Mouse (Mus musculus): ENCODE results near the gene Dennd2a. TPM values are rescaled to one million over a fixed set of nuclear protein-coding genes. Genes with fewer than 3 reads are reported as not detected.
A peak's percentile ranks its signal among the peaks of the same experiment; 100 is the strongest.

The Dennd2a gene
- polyA plus RNA-seq, 1 experiment from 2014 or later, result 13.3 TPM

DNA sequence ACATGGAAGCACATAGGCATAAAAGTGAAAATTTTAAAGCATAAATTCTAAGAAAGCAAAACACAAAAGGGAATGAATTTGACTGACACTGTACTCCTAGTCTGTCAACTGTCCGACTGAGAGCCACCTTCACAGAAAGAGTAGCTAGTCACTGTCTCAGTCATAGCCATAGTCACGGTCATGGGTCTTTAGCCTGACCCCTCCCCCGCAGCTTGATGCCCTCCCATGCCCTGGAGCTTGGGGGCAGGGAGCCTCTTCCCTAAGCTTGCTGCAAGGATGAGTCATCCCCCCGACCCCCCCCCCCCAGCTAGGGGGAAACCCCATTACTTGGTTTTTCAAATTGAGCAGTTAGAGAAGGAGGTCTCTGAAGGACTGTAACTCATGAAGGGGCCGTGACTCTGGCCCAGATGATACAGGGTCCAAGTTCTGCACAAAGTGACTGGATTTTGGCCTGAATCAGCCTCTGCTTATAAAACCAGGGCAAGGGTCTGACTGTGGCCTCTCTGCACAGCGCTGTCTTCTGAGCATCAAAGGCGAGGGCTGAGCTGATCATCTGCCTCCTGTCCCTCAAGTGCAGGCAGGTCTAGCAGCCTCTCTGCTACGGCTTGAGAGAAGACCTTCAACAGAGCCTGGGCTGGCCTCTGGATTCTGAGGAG lies 5.6 kb downstream of the Dennd2a start:
- no peak overlapping the region for H3K9ac ChIP-seq (ENCODE audit: low read depth, low read length)
- peak; percentile 71 for ATAC-seq (replicated peaks; ENCODE audit: low FRiP score, low read depth)
- no peak overlapping the region for H3K4me3 ChIP-seq (replicated peaks; ENCODE audit: low read depth, low read length)
- TF ChIP-seq CTCF (IDR thresholded peaks at IDR 0.05; ENCODE audit: low read depth), result no peak
- H3K4me2 ChIP-seq (ENCODE audit: low read length), result no peak overlapping the region
- peaks cover 22% of the 10 kb centered on the region for H3K4me1 ChIP-seq (replicated peaks; ENCODE audit: insufficient read depth, low read length)
- no peaks in the 10 kb centered on the region for H3K27me3 ChIP-seq (ENCODE audit: insufficient read depth, low read length)
- WGBS, result 36% methylated on average over 8 of the region's 8 CpGs
- 0 out of 2 replicates have a peak, but pooled peaks cover 4% of the 10 kb centered on the region for H3K36me3 ChIP-seq (ENCODE audit: insufficient read depth, low read length)
- DNase-seq (ENCODE audit: low spot score), result no peak
- H3K27ac ChIP-seq, result no peak overlapping the region
- H3K9me3 ChIP-seq (replicated peaks; ENCODE audit: low read length), result no peaks in the 10 kb centered on the region

DNA sequence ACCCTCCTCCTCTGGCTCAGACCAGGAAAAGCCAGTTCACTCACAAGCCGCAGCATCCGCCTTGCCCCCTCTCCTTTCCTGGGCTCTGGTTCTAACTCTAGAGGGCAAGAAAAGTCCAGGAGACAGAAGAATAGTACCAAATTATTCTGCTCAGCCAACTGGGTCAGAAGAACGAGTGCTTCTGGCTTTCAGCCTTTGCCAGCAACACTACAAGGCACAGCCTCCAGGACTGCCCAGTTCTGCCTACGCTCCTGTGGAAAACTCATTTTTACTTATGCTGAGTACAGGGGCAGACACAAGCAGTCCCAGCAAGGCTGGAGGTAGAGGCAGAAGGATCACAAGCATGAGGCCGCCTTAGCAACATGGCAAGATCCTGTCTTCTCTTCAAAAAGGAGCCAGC lies 9.6 kb downstream of the Dennd2a start:
- DNase-seq (ENCODE audit: low spot score), result no peak
- ATAC-seq (replicated peaks; ENCODE audit: low FRiP score, low read depth), result no peak
- Histone ChIP-seq H3K4me3 (replicated peaks; ENCODE audit: low read depth, low read length) (no peak overlapping the region), H3K9ac (ENCODE audit: low read depth, low read length) (no peak overlapping the region), H3K4me2 (ENCODE audit: low read length) (no peak overlapping the region), H3K36me3 (ENCODE audit: insufficient read depth, low read length) (0 out of 2 replicates have a peak, but pooled peaks cover 4% of the 10 kb centered on the region), H3K27ac (no peak overlapping the region), H3K9me3 (replicated peaks; ENCODE audit: low read length) (no peaks in the 10 kb centered on the region), H3K27me3 (ENCODE audit: insufficient read depth, low read length) (no peaks in the 10 kb centered on the region), H3K4me1 (replicated peaks; ENCODE audit: insufficient read depth, low read length) (peaks cover 29% of the 10 kb centered on the region)
- no peak for TF ChIP-seq CTCF (IDR thresholded peaks at IDR 0.05; ENCODE audit: low read depth)
- WGBS, result 68% methylated on average over 5 of the region's 5 CpGs

DNA sequence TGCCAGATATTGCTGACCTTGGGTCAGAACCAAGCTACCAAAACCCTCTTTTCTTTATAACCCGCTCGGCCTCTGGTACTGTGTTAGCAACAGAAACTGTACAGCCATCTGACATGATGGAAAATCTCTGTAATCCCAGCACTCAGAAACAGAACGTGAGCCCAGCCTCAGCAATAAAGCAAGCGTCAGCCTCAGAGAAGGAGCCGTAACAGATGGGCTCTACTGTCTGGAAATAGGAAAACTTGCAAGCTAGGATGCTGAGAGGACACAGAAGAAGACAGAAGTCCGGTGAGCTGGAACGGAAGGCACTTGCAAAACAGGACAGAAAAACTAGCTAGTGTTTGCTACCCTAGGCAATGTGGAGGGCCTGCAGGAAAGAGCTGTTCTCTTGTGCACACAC lies 12.2 kb downstream of the Dennd2a start:
- Histone ChIP-seq H3K36me3 (ENCODE audit: insufficient read depth, low read length) (0 out of 2 replicates have a peak, but pooled peaks cover 4% of the 10 kb centered on the region), H3K9me3 (replicated peaks; ENCODE audit: low read length) (no peaks in the 10 kb centered on the region), H3K4me3 (replicated peaks; ENCODE audit: low read depth, low read length) (no peak overlapping the region), H3K27me3 (ENCODE audit: insufficient read depth, low read length) (no peaks in the 10 kb centered on the region), H3K4me1 (replicated peaks; ENCODE audit: insufficient read depth, low read length) (peaks cover 34% of the 10 kb centered on the region), H3K4me2 (ENCODE audit: low read length) (no peak overlapping the region), H3K9ac (ENCODE audit: low read depth, low read length) (no peak overlapping the region), H3K27ac (no peak overlapping the region)
- DNase-seq (ENCODE audit: low spot score) (no peak), ATAC-seq (replicated peaks; ENCODE audit: low FRiP score, low read depth) (no peak)
- no peak for TF ChIP-seq CTCF (IDR thresholded peaks at IDR 0.05; ENCODE audit: low read depth)
- WGBS, result 81% methylated on average over 7 of the region's 7 CpGs

DNA sequence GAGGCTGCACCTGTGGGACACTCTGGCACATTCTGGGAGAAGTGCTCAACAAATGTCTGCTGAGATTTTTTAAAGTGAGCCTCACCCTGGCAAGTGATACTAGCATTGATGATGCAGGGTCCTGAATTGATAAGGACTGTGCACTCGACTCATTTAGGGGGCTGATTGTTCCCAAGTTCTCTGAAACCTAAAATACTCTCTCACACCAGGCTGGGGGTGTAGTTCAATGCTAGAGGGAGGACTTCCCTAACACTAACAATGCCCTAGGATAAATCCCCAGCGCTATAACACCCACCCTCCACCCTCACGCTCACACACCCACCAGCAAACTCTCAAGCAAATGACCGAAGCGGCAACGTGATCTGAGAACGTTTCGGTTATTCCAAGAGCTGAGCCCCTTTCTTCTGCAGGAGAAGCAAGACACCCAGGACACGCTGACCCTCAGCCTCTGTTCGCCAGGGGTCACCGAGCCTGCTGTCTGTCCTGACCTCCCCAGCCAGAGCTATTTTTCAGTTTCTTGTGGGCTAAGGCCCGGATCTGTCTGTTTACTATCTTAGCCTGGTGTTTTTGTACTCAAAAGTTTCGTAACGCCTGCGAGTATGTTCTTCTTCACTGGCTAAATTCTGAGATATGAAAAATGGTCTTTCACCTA lies 13.8 kb downstream of the Dennd2a start:
- Histone ChIP-seq H3K4me3 (replicated peaks; ENCODE audit: low read depth, low read length) (no peak overlapping the region), H3K9me3 (replicated peaks; ENCODE audit: low read length) (no peaks in the 10 kb centered on the region), H3K36me3 (ENCODE audit: insufficient read depth, low read length) (0 out of 2 replicates have a peak, but pooled peaks cover 1% of the 10 kb centered on the region), H3K4me1 (replicated peaks; ENCODE audit: insufficient read depth, low read length) (peaks cover 46% of the 10 kb centered on the region), H3K4me2 (ENCODE audit: low read length) (no peak overlapping the region), H3K27me3 (ENCODE audit: insufficient read depth, low read length) (no peaks in the 10 kb centered on the region), H3K9ac (ENCODE audit: low read depth, low read length) (no peak overlapping the region), H3K27ac (peak overlapping the region; percentile 88)
- 35% methylated on average over 15 of the region's 15 CpGs for WGBS
- no peak for TF ChIP-seq CTCF (IDR thresholded peaks at IDR 0.05; ENCODE audit: low read depth)
- ATAC-seq (replicated peaks; ENCODE audit: low FRiP score, low read depth), result no peak
- DNase-seq (ENCODE audit: low spot score), result no peak

DNA sequence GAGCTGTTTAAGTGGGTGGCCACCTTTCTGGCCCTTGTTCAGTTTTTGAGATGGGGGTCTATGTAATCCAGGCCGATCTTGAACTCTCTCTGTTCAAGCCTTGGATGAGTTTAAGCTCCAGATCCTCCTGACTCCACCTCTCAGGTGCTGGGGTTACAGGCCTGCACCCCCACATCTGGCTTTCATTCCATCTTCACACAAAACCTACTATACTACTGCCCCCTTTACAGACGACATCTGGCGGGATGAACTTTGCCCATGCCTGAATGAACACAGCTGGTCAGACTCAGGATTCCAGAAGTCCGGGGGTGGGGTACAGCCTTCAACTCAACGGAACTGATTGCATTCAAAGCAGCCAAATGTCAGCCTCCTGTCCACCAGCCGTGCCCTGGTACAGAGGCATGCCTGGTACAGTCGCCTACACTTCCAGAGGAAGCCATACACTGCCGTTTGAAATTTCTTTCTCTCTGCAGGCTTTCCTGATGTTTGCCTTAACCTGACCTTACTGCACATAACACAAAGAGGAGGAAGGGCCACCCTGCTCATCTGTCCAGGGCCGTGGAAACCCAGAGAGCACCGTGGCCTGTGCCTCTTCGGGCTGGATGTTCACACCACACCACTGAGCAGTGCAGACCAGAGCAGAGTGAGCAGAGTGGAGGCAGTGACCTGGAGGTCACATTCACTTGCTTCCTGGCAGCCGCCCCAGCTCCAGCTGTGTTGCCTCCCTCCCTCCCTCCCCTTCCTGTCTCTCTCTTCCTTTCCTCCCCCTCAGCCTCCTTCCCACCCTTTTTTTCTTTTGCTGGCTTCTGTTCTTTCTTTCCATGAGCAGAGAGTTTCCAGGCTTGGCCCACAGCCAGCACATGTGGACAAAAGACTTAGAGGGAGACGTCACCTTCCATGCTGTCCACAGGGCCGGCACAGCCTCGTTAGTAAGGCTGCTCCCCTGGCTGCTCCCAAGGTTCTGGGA lies 14.8 kb downstream of the Dennd2a start:
- DNase-seq (ENCODE audit: low spot score), result peak; percentile 94
- Histone ChIP-seq H3K4me1 (replicated peaks; ENCODE audit: insufficient read depth, low read length) (peaks cover 46% of the 10 kb centered on the region), H3K9ac (ENCODE audit: low read depth, low read length) (peak overlapping the region; percentile 24; the same call in 1 of the 2 replicates), H3K36me3 (ENCODE audit: insufficient read depth, low read length) (no peaks in the 10 kb centered on the region), H3K9me3 (replicated peaks; ENCODE audit: low read length) (no peaks in the 10 kb centered on the region), H3K27ac (peak overlapping the region; percentile 88), H3K27me3 (ENCODE audit: insufficient read depth, low read length) (no peaks in the 10 kb centered on the region), H3K4me3 (replicated peaks; ENCODE audit: low read depth, low read length) (no peak overlapping the region), H3K4me2 (ENCODE audit: low read length) (peak overlapping the region; percentile 35)
- peak; percentile 88 for ATAC-seq (replicated peaks; ENCODE audit: low FRiP score, low read depth)
- no peak for TF ChIP-seq CTCF (IDR thresholded peaks at IDR 0.05; ENCODE audit: low read depth)
- WGBS, result 9% methylated on average over 15 of the region's 15 CpGs

DNA sequence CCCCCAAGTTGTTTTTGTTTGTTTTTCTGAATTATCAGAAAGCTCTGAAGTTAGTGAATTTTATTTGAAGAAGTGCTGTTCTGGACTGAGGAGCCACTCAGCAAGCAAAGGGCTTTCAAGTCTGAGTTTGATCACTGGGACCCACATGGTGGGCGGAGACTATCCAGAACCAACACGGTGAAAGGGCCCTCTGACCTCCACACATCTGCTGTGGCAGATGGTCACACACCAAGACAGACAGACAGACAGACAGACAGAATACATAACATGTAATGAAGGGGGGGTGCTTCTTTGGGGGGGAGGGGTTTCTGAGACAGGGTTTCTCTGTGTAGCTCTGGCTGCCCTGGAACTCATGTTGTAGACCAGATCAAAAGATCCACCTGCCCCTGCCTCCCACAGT lies 17.1 kb downstream of the Dennd2a start:
- peak overlapping the region; percentile 33; the same call in 1 of the 2 replicates for H3K4me2 ChIP-seq (ENCODE audit: low read length)
- no peak for TF ChIP-seq CTCF (IDR thresholded peaks at IDR 0.05; ENCODE audit: low read depth)
- H3K36me3 ChIP-seq (ENCODE audit: insufficient read depth, low read length), result no peaks in the 10 kb centered on the region
- DNase-seq (ENCODE audit: low spot score), result no peak
- H3K9ac ChIP-seq (ENCODE audit: low read depth, low read length), result no peak overlapping the region
- no peak overlapping the region for H3K4me3 ChIP-seq (replicated peaks; ENCODE audit: low read depth, low read length)
- no peak for ATAC-seq (replicated peaks; ENCODE audit: low FRiP score, low read depth)
- WGBS, result 47% methylated on average over 2 of the region's 2 CpGs
- peak overlapping the region; percentile 76 for H3K27ac ChIP-seq
- H3K4me1 ChIP-seq (replicated peaks; ENCODE audit: insufficient read depth, low read length), result peaks cover 38% of the 10 kb centered on the region
- no peaks in the 10 kb centered on the region for H3K9me3 ChIP-seq (replicated peaks; ENCODE audit: low read length)
- H3K27me3 ChIP-seq (ENCODE audit: insufficient read depth, low read length), result no peaks in the 10 kb centered on the region

Data from kidney, postnatal 0 days (tissue).